Mouse (Mus musculus) G1E (cell line): ENCODE measurements around the gene Prkcq. TPM values are rescaled to one million over a fixed set of nuclear protein-coding genes. Genes with fewer than 3 reads are reported as not detected.

Experiments
- ATAC-seq: 2 replicates; pipeline ENCODE4 v1.8.0; 2016; ENCODE audit warnings: mild to moderate bottlenecking; ENCODE audit not compliant: insufficient number of reproducible peaks, poor library complexity, low FRiP score, severe bottlenecking; ENCODE audit errors: extremely low read depth
- DNase-seq: peaks from one replicate; pipeline ENCODE4 v3.0.0; 2012; ENCODE audit warnings: low spot score
- H3K27me3 ChIP-seq: 2 replicates; pipeline ENCODE4 v1.6.1; 2012; ENCODE audit warnings: mild to moderate bottlenecking, low read length, inconsistent platforms; ENCODE audit not compliant: insufficient read depth
- H3K36me3 ChIP-seq: replicated peaks from 2 replicates; pipeline ENCODE3; 2012; ENCODE audit warnings: mild to moderate bottlenecking, inconsistent platforms
- H3K4me1 ChIP-seq: 2 replicates; pipeline ENCODE4 v1.6.1; 2012; ENCODE audit warnings: low read depth, low read length, inconsistent platforms, mixed read lengths; ENCODE audit not compliant: insufficient read depth
- H3K4me3 ChIP-seq: 2 replicates; pipeline ENCODE4 v1.5.1; 2012; ENCODE audit warnings: low read depth, mild to moderate bottlenecking, inconsistent platforms, low read length, moderate library complexity, mixed read lengths
- H3K9me3 ChIP-seq: replicated peaks from 2 replicates; pipeline ENCODE4 v1.6.1; 2012; ENCODE audit warnings: inconsistent platforms
- CTCF ChIP-seq: IDR thresholded peaks from 2 replicates; pipeline ENCODE4 v1.5.1; 2012; ENCODE audit warnings: low read depth, low read length, inconsistent platforms, mixed read lengths
- GATA1 ChIP-seq: IDR thresholded peaks from 2 replicates; pipeline ENCODE4 v1.6.1; 2012; ENCODE audit warnings: borderline replicate concordance, low read length, inconsistent platforms, mixed read lengths
- GATA2 ChIP-seq: IDR thresholded peaks from 2 replicates; pipeline ENCODE4 v1.6.1; 2012; ENCODE audit warnings: low read depth, low read length, inconsistent platforms, borderline replicate concordance
- POLR2AphosphoS5 ChIP-seq: IDR thresholded peaks from 2 replicates; pipeline ENCODE4 v1.6.1; 2012; ENCODE audit warnings: low read depth, low read length, inconsistent platforms; ENCODE audit not compliant: insufficient replicate concordance
- TAL1 ChIP-seq: conservative IDR thresholded peaks from 2 replicates; pipeline ENCODE4 v1.6.1; 2012; ENCODE audit warnings: low read depth, low read length, inconsistent platforms, mixed read lengths
- polyA plus RNA-seq: library from polyadenylated mRNA; stranded (reverse); fragments of >175 nt; gene quantifications from 2 replicates; pipeline ENCODE4 v1.2.3, GENCODE M21; 2012
- total RNA-seq, 2 experiments: library from RNA; stranded (forward) in 1 of 2; stranded (reverse) in 1 of 2; fragments of 200-1000 nt in 1 of 2; fragments of >200 nt in 1 of 2; fragmentation: Nextera tagmentation in 1 of 2; gene quantifications; 2 replicates each; pipeline ENCODE4 v1.2.3; 2014 to 2017

Gene Prkcq
- total and polyA plus RNA-seq, 3 experiments: 0.27 TPM; not detected in 2

DNA sequence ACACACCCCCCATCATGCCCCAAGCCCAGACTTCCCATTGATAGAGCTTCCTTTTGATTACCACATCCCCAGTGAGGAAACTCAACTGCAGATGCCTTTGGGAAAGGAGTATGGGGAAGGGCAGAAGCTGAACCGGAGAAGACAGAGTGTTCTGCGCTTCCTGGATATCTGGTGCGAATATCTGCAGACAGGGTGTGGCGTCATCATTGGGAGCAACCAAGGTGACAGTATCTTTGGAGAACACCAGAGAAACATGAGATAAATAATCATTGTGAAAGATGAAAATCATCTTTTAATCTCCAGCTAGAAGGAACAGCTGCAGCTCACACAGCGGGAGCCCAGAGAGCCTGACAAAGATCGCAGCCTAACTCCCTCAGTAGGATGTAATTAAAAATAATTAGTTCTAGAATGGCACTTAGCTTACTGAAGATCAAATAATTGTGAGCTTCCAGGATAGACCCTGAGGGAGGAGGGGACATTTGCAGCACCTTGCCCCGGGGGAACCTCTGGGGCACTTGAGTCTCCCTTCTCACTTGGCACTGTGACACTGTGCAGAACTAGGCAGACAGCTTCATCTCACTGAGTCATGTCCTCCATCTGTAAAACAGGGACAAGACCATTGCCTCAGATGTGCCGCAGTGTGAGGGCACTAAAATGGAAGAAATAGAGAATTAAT lies 38.5 kb downstream of the Prkcq start:
- no peak for TF ChIP-seq GATA2
- no peak for TF ChIP-seq TAL1
- no peak for TF ChIP-seq POLR2AphosphoS5
- no peak for TF ChIP-seq GATA1
- TF ChIP-seq CTCF: no peak
- no peak overlapping the region for H3K4me3 ChIP-seq
- no peaks in the 10 kb centered on the region for H3K4me1 ChIP-seq
- no peaks in the 10 kb centered on the region for H3K27me3 ChIP-seq
- H3K9me3 ChIP-seq: no peaks in the 10 kb centered on the region
- DNase-seq: no peak
- no peak for ATAC-seq
- H3K36me3 ChIP-seq: no peaks in the 10 kb centered on the region

DNA sequence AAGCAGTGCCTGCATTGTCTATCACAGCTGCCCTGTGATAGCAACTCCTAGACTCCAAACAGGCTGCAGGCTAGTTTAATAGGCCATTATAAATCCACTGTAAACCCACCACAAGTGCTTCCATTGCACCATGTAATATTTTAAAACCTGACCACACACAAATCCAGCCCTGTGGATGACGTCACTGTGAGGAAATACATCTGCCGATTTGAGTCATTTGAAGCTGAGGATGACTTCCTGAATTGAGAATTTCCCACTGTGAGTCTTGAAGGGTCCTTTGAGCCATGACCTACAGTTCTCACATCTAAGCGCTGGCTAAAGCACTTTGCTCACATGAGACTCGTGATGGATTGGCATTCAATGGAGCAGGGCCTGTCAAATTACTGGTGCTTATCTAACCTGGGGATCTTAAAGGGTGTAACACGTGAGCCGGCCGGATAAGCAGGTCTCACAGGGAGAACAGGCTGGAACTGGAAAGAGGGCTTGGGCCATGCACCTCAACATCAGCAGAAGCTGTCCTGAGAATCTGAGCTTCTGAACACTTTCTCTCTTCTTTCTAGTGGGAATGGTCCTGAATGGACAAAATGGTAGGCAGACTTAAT lies 40.2 kb downstream of the Prkcq start:
- Histone ChIP-seq H3K36me3 (no peaks in the 10 kb centered on the region), H3K4me3 (no peak overlapping the region), H3K27me3 (no peaks in the 10 kb centered on the region), H3K4me1 (no peaks in the 10 kb centered on the region), H3K9me3 (no peaks in the 10 kb centered on the region)
- ATAC-seq (no peak), DNase-seq (no peak)
- no peak for TF ChIP-seq TAL1
- TF ChIP-seq GATA1: no peak
- no peak for TF ChIP-seq POLR2AphosphoS5
- TF ChIP-seq CTCF: no peak
- no peak for TF ChIP-seq GATA2

DNA sequence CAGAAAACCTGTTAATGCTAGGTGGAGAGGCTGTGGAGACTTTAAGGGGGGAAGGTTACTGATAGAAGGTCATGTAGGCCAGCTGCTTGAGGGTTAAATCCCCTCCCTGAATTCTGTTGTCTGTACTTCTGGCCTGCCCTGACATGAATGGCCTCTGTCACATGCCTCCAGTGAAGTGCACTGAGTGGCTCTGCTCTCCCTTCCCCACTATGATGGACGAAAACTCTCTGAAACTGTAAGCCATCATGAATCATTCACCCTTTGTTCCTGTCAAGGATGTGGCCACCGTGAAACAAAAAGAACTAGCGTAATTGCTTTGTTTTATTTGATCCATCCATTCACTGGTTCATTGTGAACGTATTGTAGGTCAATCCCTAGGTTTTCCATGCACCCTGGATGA lies 44.5 kb downstream of the Prkcq start:
- no peak overlapping the region for H3K4me3 ChIP-seq
- H3K36me3 ChIP-seq: no peaks in the 10 kb centered on the region
- no peaks in the 10 kb centered on the region for H3K4me1 ChIP-seq
- no peaks in the 10 kb centered on the region for H3K9me3 ChIP-seq
- TF ChIP-seq GATA1: no peak
- no peak for TF ChIP-seq POLR2AphosphoS5
- TF ChIP-seq GATA2: no peak
- TF ChIP-seq TAL1: no peak
- TF ChIP-seq CTCF: no peak
- no peak for ATAC-seq
- no peak for DNase-seq
- H3K27me3 ChIP-seq: no peaks in the 10 kb centered on the region

DNA sequence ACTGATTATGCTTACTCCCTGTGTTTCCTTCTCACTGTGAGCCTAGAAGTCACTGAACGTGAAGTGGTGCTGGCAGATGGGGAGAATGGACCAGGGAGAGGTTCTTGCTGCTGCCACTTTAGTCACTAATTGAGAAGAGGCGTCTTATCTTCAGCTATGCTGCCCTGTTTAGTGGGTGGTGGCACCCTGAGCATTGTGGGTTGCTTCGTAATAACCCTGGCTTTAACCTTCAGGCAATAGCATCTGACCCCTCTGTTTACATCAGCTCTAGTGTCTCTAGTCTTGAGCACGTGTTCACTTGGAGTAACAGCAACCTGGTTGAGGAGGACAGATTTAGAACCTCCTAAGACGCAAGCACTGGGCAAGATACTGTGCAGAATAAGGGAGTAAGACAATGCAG lies 44.9 kb downstream of the Prkcq start:
- H3K27me3 ChIP-seq: no peaks in the 10 kb centered on the region
- H3K4me3 ChIP-seq: no peak overlapping the region
- H3K4me1 ChIP-seq: no peaks in the 10 kb centered on the region
- ATAC-seq: no peak
- DNase-seq: no peak
- TF ChIP-seq CTCF (no peak), TAL1 (no peak), POLR2AphosphoS5 (no peak)
- H3K36me3 ChIP-seq: no peaks in the 10 kb centered on the region
- H3K9me3 ChIP-seq: no peaks in the 10 kb centered on the region

DNA sequence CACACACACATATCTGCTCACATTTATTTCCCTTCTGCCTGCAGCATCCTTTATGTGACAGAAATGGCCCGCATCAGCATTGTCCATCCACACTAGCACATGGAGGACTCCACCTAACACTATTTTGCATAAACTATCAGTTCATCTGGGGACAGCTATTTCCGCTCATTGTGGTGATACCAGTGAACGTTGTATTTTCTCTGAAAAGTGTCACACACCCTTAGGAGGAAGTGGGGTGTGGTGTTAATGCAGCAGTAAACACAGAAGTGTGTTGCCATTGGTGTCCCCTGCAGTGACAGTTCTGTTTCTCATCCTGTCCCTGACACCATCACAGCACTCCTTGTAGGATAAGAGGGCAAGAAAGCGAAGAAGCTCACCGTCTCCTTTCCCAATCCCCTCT lies 46.2 kb downstream of the Prkcq start:
- DNase-seq (no peak), ATAC-seq (no peak)
- Histone ChIP-seq H3K27me3 (no peaks in the 10 kb centered on the region), H3K4me3 (no peak overlapping the region), H3K9me3 (no peaks in the 10 kb centered on the region), H3K4me1 (no peaks in the 10 kb centered on the region), H3K36me3 (no peaks in the 10 kb centered on the region)
- no peak for TF ChIP-seq GATA1
- TF ChIP-seq CTCF: no peak
- TF ChIP-seq TAL1: no peak
- TF ChIP-seq GATA2: no peak
- TF ChIP-seq POLR2AphosphoS5: no peak

DNA sequence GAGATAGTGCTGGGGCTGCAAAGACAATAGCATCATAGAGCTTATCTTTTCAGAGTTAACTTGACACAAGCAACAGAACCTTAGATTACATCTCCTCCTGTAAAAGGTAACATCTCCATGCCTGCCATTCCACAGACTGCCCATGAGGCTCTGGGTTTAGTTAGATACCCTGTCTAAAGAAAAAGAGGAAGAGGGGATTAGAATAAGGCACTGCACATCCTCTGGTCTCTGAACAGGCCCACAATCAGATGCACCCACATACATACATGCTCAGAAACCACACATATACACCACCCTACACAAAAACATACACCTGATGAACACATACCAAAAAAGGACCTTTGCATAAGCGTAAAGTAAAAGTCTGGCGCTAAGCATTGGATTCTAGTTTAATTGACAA lies 47.4 kb downstream of the Prkcq start:
- TF ChIP-seq POLR2AphosphoS5: no peak
- TF ChIP-seq CTCF: no peak
- no peak for TF ChIP-seq GATA1
- TF ChIP-seq GATA2: no peak
- TF ChIP-seq TAL1: no peak
- ATAC-seq (no peak), DNase-seq (no peak)
- H3K36me3 ChIP-seq: no peaks in the 10 kb centered on the region
- H3K4me3 ChIP-seq: no peak overlapping the region
- no peaks in the 10 kb centered on the region for H3K9me3 ChIP-seq
- no peaks in the 10 kb centered on the region for H3K4me1 ChIP-seq
- H3K27me3 ChIP-seq: no peaks in the 10 kb centered on the region

DNA sequence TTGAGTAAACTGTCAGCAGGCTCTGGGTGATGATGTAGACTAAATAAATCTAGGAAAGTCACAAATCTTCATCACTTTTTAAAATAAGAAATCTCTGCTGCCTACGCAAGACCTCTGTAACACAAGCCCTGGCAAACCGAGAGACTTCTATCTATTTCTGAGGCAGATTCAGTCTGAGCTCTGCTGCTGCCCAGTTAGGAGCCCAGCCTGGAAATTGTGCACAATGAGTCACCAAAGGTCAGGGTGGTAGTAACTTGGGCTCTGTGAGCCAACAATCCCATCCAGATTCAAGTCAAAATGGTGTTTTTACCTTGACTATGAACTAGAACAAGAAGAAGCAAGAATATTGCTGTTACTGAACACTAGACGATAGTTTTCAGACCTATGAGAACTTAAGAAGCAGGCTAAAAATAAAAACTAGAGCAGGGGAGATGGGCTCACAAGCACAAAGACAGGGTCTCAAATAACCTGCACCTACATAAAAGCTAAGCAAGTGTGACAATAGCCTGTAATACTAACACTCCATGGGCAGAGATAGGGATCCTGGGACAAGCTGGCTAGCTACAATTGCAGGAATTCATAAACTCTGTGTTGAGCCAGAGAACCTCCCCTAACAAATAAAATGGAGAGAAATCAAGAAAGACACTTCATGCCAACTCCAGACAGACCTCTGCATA lies 53.0 kb downstream of the Prkcq start:
- Histone ChIP-seq H3K27me3 (no peaks in the 10 kb centered on the region), H3K9me3 (no peaks in the 10 kb centered on the region), H3K4me1 (no peaks in the 10 kb centered on the region), H3K36me3 (no peaks in the 10 kb centered on the region), H3K4me3 (no peak overlapping the region)
- no peak for DNase-seq
- ATAC-seq: no peak
- TF ChIP-seq POLR2AphosphoS5 (no peak), GATA2 (no peak), GATA1 (no peak), CTCF (no peak), TAL1 (no peak)
